Mouse (Mus musculus) urinary bladder, adult 18-20 months (tissue): Measurements from ENCODE around the gene Fstl3.
"Not testable (repeated sequence)": the region's sequence is repeated elsewhere in the genome, so short reads cannot be mapped to it uniquely, and the experiment has no call there.

ENCODE experiments used
- DNase-seq, 2 experiments: peaks; one replicate each; pipeline ENCODE4 v3.0.0; 2022; ENCODE audit warnings: low spot score in 2 of 2, mixed read lengths in 2 of 2

Fstl3 gene

DNA sequence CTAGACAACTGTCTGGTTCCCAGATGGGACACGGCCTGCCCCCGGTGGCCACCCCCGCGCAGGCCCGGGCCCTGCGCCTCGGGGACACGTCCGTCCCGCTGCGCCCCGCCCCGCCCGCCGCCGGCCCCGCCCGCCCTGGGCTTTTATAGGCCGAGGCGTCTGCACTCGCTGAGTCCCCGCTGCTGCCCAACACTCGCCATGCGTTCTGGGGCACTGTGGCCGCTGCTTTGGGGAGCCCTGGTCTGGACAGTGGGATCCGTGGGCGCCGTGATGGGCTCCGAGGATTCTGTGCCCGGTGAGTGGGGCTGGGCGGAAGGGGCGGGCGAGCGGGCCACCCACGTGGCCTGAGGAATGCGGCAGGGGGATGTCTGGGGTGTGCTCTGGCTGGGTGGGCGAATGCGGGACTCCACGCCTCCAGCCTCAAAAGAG is at the start of gene Fstl3:
Gene Fstl3, plus strand, starts transcription at position 170 of the 429 bp plus-strand sequence.
- DNase-seq, result peak in 1 of 2 experiments; percentile 46

DNA sequence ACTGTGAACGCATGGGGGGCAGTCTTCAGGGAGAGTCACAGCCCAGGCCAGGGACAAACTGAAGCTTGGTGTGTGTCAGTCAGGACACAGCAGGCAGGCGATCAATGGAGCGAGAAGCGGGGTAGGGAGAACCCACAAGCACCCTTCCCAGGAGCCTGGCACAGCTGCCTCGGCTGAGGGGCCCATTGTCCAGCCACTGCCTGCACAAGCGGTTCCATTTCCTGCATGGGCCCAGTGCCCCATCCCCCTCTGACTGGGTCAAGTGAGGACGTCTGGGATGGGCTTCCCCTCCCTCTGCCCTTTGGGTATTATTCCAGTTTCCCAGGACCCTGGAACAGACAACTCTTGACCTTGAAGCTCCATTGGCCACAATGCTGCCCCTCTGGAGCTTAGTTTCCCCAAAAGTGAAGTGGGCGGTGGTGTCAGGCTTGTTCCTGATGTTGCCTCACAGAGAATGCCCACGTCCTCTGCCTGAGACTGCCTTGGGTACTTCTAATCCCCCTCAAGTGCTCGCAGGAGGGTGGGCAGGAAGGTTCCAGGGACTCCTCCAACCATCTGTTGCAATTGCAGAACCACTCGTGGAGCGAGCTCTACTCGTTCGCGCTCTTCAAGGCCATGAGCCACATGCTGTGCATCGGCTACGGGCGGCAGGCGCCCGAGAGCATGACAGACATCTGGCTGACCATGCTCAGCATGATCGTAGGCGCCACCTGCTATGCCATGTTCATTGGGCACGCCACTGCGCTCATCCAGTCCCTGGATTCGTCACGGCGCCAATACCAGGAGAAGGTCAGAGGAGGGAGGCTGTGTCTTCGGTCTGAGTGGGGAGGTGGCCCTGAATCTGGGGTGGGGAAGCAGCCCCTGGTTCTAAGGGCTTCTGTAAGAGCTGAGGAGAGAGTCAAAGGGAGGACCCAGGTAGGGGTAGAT is 48.5 kb upstream of the Fstl3 start:
- DNase-seq, result no peak

- DNase-seq, result no peak
These were observed 47.6 kb upstream of the Fstl3 start for GRCm38 (mm10) chr10:79729357-79729965.

DNA sequence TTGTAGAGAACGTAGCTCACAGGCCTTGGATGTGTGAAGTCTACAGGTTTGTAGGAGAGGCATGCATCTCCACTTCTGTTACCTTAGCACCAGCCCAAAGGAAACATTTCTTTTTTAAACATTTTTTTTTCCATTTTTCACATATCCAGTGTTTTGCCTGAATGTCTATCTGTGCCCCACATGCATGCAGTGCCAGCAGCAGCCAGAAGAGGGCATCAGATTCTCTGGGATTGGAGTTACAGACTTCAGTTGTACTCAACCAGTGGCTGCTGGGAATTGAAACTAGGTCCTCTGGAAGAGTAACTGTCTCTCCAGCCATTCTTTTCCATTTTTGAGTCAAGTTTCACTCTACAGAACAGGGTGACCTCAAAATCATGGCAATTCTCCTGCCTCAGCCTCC is 44.6 kb upstream of the Fstl3 start:
- DNase-seq, result no peak

- no peak for DNase-seq
These were observed 43.2 kb upstream of the Fstl3 start for GRCm38 (mm10) chr10:79733847-79734246.

- no peak for DNase-seq
These were observed 41.7 kb upstream of the Fstl3 start for GRCm38 (mm10) chr10:79735361-79735760.

DNA sequence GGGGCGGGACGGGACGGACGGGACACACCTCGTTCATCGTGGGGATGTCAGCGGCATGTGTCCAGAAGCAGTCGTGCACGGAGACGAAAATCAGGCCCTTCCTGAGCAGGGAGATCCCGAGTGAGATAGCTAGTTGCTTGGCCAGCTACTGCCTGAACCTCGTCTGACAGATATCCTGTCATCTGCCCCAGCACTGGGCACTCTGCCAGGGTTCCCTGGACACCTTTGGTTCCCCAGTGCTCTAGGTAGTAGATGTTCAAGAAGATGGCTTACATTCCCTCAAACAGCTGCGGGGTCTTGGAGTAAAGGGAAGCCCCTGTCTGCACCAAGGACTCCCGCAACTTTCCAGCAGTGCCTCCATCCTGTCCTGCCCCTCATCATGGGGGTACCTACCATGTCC is 40.4 kb upstream of the Fstl3 start:
- DNase-seq, result no peak

- no peak for DNase-seq
These were observed 38.8 kb upstream of the Fstl3 start for GRCm38 (mm10) chr10:79738259-79738658.

DNA sequence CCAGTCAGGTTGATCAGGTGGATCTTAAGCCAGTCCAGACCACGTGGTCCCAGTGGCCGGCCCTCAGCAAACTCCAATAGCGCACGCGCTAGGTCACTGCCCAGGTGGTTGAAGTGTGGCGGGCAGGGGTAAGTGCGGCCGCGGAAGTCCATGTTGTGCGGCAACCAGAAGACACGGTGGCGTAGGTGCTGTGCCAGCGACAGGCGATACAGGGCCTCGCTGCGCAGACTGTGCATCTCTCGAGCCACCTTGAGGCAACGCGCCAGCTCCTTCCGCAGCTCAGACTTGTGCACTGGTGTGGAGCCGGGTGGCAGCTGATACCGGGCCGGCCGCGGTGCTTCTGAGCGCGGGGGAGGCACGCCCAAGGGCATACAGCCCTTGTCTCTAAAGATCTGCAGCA is 37.8 kb upstream of the Fstl3 start:
- DNase-seq, result no peak

DNA sequence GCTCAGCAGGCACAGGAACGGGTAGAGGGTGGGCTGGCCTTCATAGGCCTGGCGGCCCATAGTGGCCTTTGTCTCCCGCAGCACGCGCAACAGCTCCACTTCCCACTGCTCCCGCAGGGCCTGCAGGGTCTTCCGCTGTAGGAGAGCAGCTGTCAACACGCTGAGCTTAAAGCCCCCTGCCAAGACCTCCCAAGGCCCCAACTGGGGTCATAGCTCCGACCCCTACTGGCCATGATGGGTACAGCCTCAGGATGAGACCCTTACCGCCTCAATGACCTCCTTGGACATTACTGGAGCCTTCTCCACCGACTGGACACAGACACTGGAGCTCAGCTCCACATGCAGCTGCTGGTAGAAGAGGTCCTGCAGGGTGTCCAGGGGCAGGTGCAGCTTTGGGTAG is 36.2 kb upstream of the Fstl3 start:
- no peak for DNase-seq

GRCm38 (mm10) chr10:79743161-79743560 is 33.9 kb upstream of the Fstl3 start:
- no peak for DNase-seq

DNA sequence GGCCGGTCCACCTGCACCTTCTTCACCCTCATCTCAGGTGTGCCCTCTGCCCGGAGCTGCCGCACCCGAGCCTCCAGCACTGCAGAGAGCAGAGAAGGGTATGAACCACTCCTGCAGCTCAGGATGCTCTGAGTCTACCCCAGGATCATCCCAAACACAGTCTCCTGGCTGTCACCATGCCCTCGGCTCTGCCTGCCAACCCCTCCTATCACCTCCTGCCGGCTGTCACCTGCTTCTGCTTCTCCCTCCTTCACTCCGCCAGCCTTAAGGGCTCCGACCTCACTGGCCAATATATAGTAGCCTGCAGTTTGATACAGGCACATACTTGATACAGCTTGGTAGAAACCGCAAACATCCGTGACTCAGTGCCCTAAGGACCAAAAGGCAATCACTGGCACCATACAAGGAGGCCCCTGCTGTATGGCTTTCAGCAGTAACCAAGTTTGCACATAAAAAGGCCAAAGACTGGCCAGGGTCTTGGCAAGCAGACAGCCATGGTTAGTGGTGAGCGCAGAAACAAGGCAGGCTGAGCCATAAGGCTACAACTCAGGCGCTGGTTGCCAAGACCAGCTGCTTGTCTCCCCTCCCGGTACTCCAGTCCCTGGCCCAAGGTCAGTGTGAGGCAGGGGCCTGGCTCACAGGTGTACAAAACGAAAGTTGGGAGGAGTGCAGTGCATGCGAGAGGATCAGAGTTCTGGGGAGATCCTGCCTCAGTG is 33.3 kb upstream of the Fstl3 start:
- no peak for DNase-seq

DNA sequence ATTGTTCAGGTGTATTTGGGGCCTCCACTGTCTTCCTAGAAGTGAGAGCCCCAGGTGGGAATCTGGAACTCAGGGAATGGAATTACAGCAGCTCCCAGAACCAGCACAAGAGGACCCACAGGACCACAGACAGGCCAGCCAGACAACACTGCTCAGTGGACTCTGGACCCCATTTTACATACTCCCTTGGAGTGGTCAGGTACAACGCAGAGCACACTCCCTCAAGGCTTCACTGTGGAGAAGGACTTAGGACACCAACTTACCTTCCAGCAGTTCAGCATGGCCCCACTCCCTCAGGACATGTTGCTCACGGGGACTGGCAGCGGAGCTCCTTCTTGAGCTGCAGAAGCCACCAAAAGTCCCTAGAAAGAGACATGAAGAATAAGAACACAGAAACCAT is 31.7 kb upstream of the Fstl3 start:
- DNase-seq, result no peak

- peak; percentile 86 to 95 for DNase-seq
These were observed 30.9 kb upstream of the Fstl3 start, which contains the start of gene Polrmt for GRCm38 (mm10) chr10:79745898-79746773. Gene Polrmt (minus strand): TSS chr10:79746581.

- DNase-seq, result no peak
These were observed 30.3 kb upstream of the Fstl3 start for GRCm38 (mm10) chr10:79746774-79747151.

GRCm38 (mm10) chr10:79748496-79748895 is 28.6 kb upstream of the Fstl3 start:
- DNase-seq, result no peak

DNA sequence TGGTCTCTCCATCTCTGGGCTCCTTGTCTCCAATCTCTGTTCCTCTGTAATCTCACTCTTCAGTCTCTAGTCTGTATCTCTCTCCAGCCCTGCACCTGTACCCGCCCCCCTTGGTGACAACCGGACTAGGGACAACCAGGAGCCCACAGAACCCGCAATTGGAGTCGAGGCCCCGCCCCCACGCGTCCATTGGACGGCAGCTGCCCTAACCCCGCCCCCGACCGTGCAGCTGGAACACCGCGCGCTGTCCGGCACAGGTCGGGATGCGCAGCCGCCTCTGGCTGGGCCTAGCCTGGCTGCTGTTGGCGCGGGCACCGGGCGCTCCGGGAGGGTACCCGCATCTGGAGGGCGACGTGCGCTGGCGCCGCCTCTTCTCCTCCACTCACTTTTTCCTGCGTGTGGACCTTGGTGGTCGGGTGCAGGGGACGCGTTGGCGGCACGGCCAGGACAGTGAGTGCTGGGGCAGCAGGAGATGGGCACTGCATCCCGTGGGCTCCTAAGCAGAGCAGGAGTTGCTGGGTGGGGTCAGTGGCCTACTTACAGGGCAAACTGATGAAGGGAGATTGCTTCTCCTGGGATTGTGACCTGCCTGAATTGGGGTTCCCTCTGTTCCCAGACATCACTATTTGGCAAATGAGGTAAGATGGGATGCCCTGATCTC is 22.1 kb upstream of the Fstl3 start, which contains the start of gene Fgf22:
Gene Fgf22, plus strand, starts transcription at position 221 of the 661 bp plus-strand sequence.
- DNase-seq, result peak in 1 of 2 experiments; percentile 39

DNA sequence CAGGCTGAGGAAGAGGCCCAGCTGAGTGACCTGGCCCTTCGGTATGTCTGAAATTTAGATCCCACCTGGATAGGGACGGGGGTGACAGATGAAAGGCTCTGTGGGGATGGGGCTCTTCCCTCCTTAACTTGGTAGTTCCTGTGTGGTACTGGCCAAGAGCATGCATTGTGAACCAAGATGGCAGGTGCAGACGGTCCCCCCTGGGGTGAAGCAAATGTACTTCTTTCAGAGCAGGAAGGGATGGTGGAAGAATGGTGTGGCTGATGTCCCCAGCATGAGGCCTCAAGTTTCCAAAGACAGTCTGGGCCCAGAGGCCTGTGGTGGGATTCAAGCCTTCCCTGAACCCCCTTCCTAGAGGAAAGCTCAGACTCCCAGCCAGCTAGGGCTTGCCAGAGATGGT is 21.2 kb upstream of the Fstl3 start:
- no peak for DNase-seq

DNA sequence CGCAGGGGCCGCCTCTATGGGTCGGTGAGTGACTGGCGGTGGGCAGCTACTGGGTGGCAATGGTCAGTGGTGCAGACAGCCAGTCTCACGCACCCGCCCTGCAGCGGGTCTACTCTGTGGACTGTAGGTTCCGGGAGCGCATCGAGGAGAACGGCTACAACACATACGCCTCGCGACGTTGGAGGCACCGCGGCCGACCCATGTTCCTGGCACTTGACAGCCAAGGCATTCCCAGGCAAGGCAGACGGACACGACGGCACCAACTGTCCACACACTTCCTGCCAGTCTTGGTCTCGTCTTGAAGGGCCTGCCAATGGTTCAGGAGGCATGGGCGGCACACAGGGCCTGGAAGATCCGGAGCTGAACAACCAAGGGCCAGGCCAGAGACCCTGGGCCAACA is 20.4 kb upstream of the Fstl3 start:
- DNase-seq, result no peak

DNA sequence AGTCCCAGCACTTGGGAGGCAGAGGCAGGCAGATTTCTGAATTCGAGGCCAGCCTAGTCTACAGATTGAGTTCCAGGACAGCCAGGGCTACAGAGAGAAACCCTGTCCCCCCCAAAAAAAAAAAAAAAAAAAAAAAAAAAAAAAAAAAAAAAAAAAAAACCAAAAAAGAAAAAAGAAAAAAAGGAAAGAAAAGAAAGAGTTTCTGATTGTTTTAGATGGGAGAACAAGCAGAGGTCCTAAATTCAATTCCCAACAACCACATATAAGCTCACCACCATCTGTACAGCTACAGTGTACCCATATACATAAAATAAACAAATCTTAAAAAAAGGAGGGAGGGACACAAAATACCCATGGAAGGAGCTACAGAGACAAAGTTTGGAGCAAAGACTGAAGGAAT is 17.4 kb upstream of the Fstl3 start:
- not testable (repeated sequence) for DNase-seq
